Mouse (Mus musculus) hindbrain, embryonic 16.5 days (tissue): Measurements from ENCODE around the gene Ap2b1. TPM values are rescaled to one million over a fixed set of nuclear protein-coding genes. Genes with fewer than 3 reads are reported as not detected.

Experiments used
- ATAC-seq: fragments of 200-750 bp; cut with Nextera tagmentation; 2 replicates; pipeline ENCODE4 v1.8.0; 2017; ENCODE audit warnings: moderate TSS enrichment, moderate library complexity
- H3K27ac ChIP-seq: fragments of 300-500 bp; sonication (generic); 2 replicates; pipeline ENCODE4 v1.5.1; 2014; ENCODE audit warnings: low read depth, mild to moderate bottlenecking, control low read depth, low read length, moderate library complexity
- H3K27me3 ChIP-seq: fragments of 300-500 bp; sonication (generic); replicated peaks from 2 replicates; pipeline ENCODE4 v1.6.1; 2014; ENCODE audit warnings: low read length; ENCODE audit not compliant: control insufficient read depth, insufficient read depth
- H3K36me3 ChIP-seq: fragments of 300-500 bp; sonication (generic); 2 replicates; pipeline ENCODE4 v1.6.1; 2014; ENCODE audit warnings: mild to moderate bottlenecking, low read length, moderate library complexity, mixed read lengths; ENCODE audit not compliant: control insufficient read depth, insufficient read depth
- H3K4me1 ChIP-seq: fragments of 300-500 bp; sonication (generic); 2 replicates; pipeline ENCODE4 v1.6.1; 2014; ENCODE audit warnings: low read depth, low read length; ENCODE audit not compliant: control insufficient read depth, insufficient read depth
- H3K4me2 ChIP-seq: fragments of 300-500 bp; sonication (generic); 2 replicates; pipeline ENCODE4 v1.6.1; 2014; ENCODE audit warnings: mild to moderate bottlenecking, low read length, control low read depth, moderate library complexity
- H3K4me3 ChIP-seq: fragments of 300-500 bp; sonication (generic); 2 replicates; pipeline ENCODE4 v1.5.1; 2014; ENCODE audit warnings: mild to moderate bottlenecking, low read length, control low read depth, moderate library complexity
- H3K9ac ChIP-seq: fragments of 300-500 bp; sonication (generic); 2 replicates; pipeline ENCODE4 v1.6.1; 2014; ENCODE audit warnings: low read depth, mild to moderate bottlenecking, control low read depth, low read length, moderate library complexity
- H3K9me3 ChIP-seq: fragments of 300-500 bp; sonication (generic); 2 replicates; pipeline ENCODE4 v1.6.1; 2014; ENCODE audit warnings: mild to moderate bottlenecking, low read length, moderate library complexity; ENCODE audit not compliant: control insufficient read depth
- WGBS: fragments of 180-500 bp; shearing (Covaris S2); extraction: QIAGEN DNeasy Blood & Tissue Kit; methylation state at CpG from one replicate; pipeline ENCODE4 v1.1.7; 2014; 5-methylcytosine and 5-hydroxymethylcytosine counted together
- polyA plus RNA-seq: library from polyadenylated mRNA; unstranded; fragments of >200 nt; fragmentation: Nextera tagmentation; extraction: Ambion mirVana; gene quantifications from 2 replicates; pipeline ENCODE4 v1.2.1, GENCODE M21; 2015

Ap2b1 gene
- polyA plus RNA-seq, 1 experiment from 2014 or later, result 113 TPM

GRCm38 (mm10) chr11:83279024-83279423 lies 19.8 kb upstream of the Ap2b1 start:
- Histone ChIP-seq H3K4me2 (no peak overlapping the region), H3K4me3 (no peak overlapping the region), H3K36me3 (no peaks in the 10 kb centered on the region), H3K4me1 (no peaks in the 10 kb centered on the region), H3K9ac (no peak overlapping the region), H3K27ac (no peak overlapping the region), H3K9me3 (no peaks in the 10 kb centered on the region), H3K27me3 (no peaks in the 10 kb centered on the region)
- ATAC-seq, result no peak
- WGBS, result 94% methylated on average over 4 of the region's 4 CpGs

- H3K4me1 ChIP-seq, result no peaks in the 10 kb centered on the region
- no peak overlapping the region for H3K4me3 ChIP-seq
- 87% methylated on average over 6 of the region's 6 CpGs for WGBS
- ATAC-seq, result no peak
- no peak overlapping the region for H3K9ac ChIP-seq
- H3K4me2 ChIP-seq, result no peak overlapping the region
- no peaks in the 10 kb centered on the region for H3K36me3 ChIP-seq
- H3K27me3 ChIP-seq, result no peaks in the 10 kb centered on the region
- no peaks in the 10 kb centered on the region for H3K9me3 ChIP-seq
- no peak overlapping the region for H3K27ac ChIP-seq
Measured at GRCm38 (mm10) chr11:83279691-83280090, 19.1 kb upstream of the Ap2b1 start.

- Histone ChIP-seq H3K9me3 (no peaks in the 10 kb centered on the region), H3K4me1 (no peaks in the 10 kb centered on the region), H3K4me2 (no peak overlapping the region), H3K9ac (no peak overlapping the region), H3K27me3 (no peaks in the 10 kb centered on the region), H3K4me3 (no peak overlapping the region), H3K27ac (no peak overlapping the region), H3K36me3 (no peaks in the 10 kb centered on the region)
- 71% methylated on average over 2 of the region's 2 CpGs for WGBS
- no peak for ATAC-seq
Measured at GRCm38 (mm10) chr11:83282084-83282483, 16.7 kb upstream of the Ap2b1 start.

- WGBS, result 90% methylated on average over 4 of the region's 4 CpGs
- H3K4me1 ChIP-seq, result no peaks in the 10 kb centered on the region
- no peaks in the 10 kb centered on the region for H3K36me3 ChIP-seq
- no peak overlapping the region for H3K4me3 ChIP-seq
- H3K4me2 ChIP-seq, result no peak overlapping the region
- no peak overlapping the region for H3K27ac ChIP-seq
- H3K9ac ChIP-seq, result no peak overlapping the region
- H3K9me3 ChIP-seq, result no peaks in the 10 kb centered on the region
- H3K27me3 ChIP-seq, result no peaks in the 10 kb centered on the region
- no peak for ATAC-seq
Measured at GRCm38 (mm10) chr11:83285627-83286026, 13.2 kb upstream of the Ap2b1 start.

- no peaks in the 10 kb centered on the region for H3K36me3 ChIP-seq
- no peak within 1 kb of the TSS for H3K4me2 ChIP-seq
- no peak for ATAC-seq
- no peaks in the 10 kb centered on the region for H3K9me3 ChIP-seq
- peaks cover 3% of the 10 kb centered on the region; the same call in 1 of the 2 replicates for H3K4me1 ChIP-seq
- no peaks in the 10 kb centered on the region for H3K27me3 ChIP-seq
- no peak within 1 kb of the TSS for H3K27ac ChIP-seq
- H3K9ac ChIP-seq, result no peak within 1 kb of the TSS
- no peak within 1 kb of the TSS for H3K4me3 ChIP-seq
- 71% methylated on average over 1 of the region's 1 CpGs for WGBS
Measured at GRCm38 (mm10) chr11:83286566-83286965, 12.3 kb upstream of the Ap2b1 start, which contains the start of gene Slfn14. Slfn14 (minus strand) TSS chr11:83286726.

GRCm38 (mm10) chr11:83289036-83289435 lies 9.8 kb upstream of the Ap2b1 start:
- WGBS, result 93% methylated on average over 5 of the region's 5 CpGs
- no peak overlapping the region for H3K4me3 ChIP-seq
- H3K4me2 ChIP-seq, result no peak overlapping the region
- H3K9me3 ChIP-seq, result no peaks in the 10 kb centered on the region
- H3K27me3 ChIP-seq, result no peaks in the 10 kb centered on the region
- H3K4me1 ChIP-seq, result peaks cover 19% of the 10 kb centered on the region
- no peaks in the 10 kb centered on the region for H3K36me3 ChIP-seq
- no peak overlapping the region for H3K9ac ChIP-seq
- ATAC-seq, result no peak
- H3K27ac ChIP-seq, result no peak overlapping the region

- H3K4me1 ChIP-seq, result peaks cover 22% of the 10 kb centered on the region
- WGBS, result 87% methylated on average over 2 of the region's 2 CpGs
- H3K9ac ChIP-seq, result no peak overlapping the region
- H3K27ac ChIP-seq, result no peak overlapping the region
- no peaks in the 10 kb centered on the region for H3K9me3 ChIP-seq
- H3K4me3 ChIP-seq, result no peak overlapping the region
- H3K4me2 ChIP-seq, result no peak overlapping the region
- no peaks in the 10 kb centered on the region for H3K27me3 ChIP-seq
- no peaks in the 10 kb centered on the region for H3K36me3 ChIP-seq
- no peak for ATAC-seq
Measured at GRCm38 (mm10) chr11:83289633-83290032, 9.2 kb upstream of the Ap2b1 start.

- Histone ChIP-seq H3K4me3 (peak overlapping the region; percentile 60), H3K9ac (peak overlapping the region; percentile 76), H3K9me3 (no peaks in the 10 kb centered on the region), H3K4me2 (peak overlapping the region; percentile 95), H3K36me3 (0 out of 2 replicates have a peak, but pooled peaks cover under 1% of the 10 kb centered on the region), H3K27ac (peak overlapping the region; percentile 78), H3K27me3 (no peaks in the 10 kb centered on the region), H3K4me1 (peaks cover 29% of the 10 kb centered on the region)
- WGBS, result under 1% methylated on average over 38 of the region's 38 CpGs
- ATAC-seq, result peak; percentile 100
Measured at GRCm38 (mm10) chr11:83291375-83292250, 7.2 kb upstream of the Ap2b1 start.

GRCm38 (mm10) chr11:83292251-83292587 lies 6.6 kb upstream of the Ap2b1 start:
- no peak for ATAC-seq
- 0 out of 2 replicates have a peak, but pooled peaks cover 2% of the 10 kb centered on the region for H3K36me3 ChIP-seq
- no peaks in the 10 kb centered on the region for H3K9me3 ChIP-seq
- peak overlapping the region; percentile 61; the same call in 1 of the 2 replicates for H3K27ac ChIP-seq
- no peaks in the 10 kb centered on the region for H3K27me3 ChIP-seq
- H3K4me2 ChIP-seq, result peak overlapping the region; percentile 95
- H3K4me3 ChIP-seq, result peak overlapping the region; percentile 60
- WGBS, result 2% methylated on average over 5 of the region's 5 CpGs
- peak overlapping the region; percentile 76 for H3K9ac ChIP-seq
- peaks cover 33% of the 10 kb centered on the region for H3K4me1 ChIP-seq
